Mouse (Mus musculus): ENCODE data around the gene Slc35a1. TPM values are rescaled to one million over a fixed set of nuclear protein-coding genes. Genes with fewer than 3 reads are reported as not detected.

The Slc35a1 gene
- polyA plus RNA-seq, 1 experiment = 15.0 TPM

- TF ChIP-seq REST (IDR thresholded peaks at IDR 0.05; ENCODE audit: insufficient read depth, insufficient read length) (no peak), POLR2A (IDR thresholded peaks at IDR 0.05; ENCODE audit: insufficient read length, low read depth) (no peak), CEBPB (IDR thresholded peaks at IDR 0.05; ENCODE audit: insufficient read depth, poor library complexity, severe bottlenecking) (no peak), POLR2AphosphoS2 (IDR thresholded peaks at IDR 0.05; ENCODE audit: insufficient read length, low read depth) (no peak), TCF12 (IDR thresholded peaks at IDR 0.05; ENCODE audit: insufficient read depth, poor library complexity, severe bottlenecking) (no peak), USF1 (IDR thresholded peaks at IDR 0.05; ENCODE audit: low read depth) (no peak)
- Histone ChIP-seq H3K4me3 (peak overlapping the region; percentile 96), H3K79me2 (ENCODE audit: control insufficient read depth, insufficient read depth) (peaks cover 54% of the 10 kb centered on the region), H3K4me2 (ENCODE audit: low read depth) (peak overlapping the region; percentile 81), H3K36me3 (ENCODE audit: control insufficient read depth, insufficient read depth) (peaks cover 16% of the 10 kb centered on the region), H3ac (ENCODE audit: control insufficient read depth, insufficient read length) (peak overlapping the region; percentile 59), H3K27me3 (ENCODE audit: control insufficient read depth, insufficient read depth, insufficient read length) (no peaks in the 10 kb centered on the region)
These were observed 73.6 kb downstream of the Slc35a1 start for GRCm38 (mm10) chr4:34613571-34614145.

Other genes starting within 250 kb of the Slc35a1 start
- 97.4 TPM for gene Akirin2, start 136.5 kb downstream of the Slc35a1 start, polyA plus RNA-seq (2012; fragmentation: generic; extraction: Trizol)
- gene Orc3, start 72.5 kb downstream of the Slc35a1 start, polyA plus RNA-seq (2012; fragmentation: generic; extraction: Trizol) = 20.0 TPM
- 15.4 TPM for gene Rars2, start 72.5 kb downstream of the Slc35a1 start, polyA plus RNA-seq (2012; fragmentation: generic; extraction: Trizol)
- 0.05 TPM for gene Cfap206, start 42.8 kb upstream of the Slc35a1 start, polyA plus RNA-seq (2012; fragmentation: generic; extraction: Trizol)
- not detected for gene Gm136, start 68.8 kb upstream of the Slc35a1 start, polyA plus RNA-seq (2012; fragmentation: generic; extraction: Trizol)
- 20.4 TPM for gene Smim8, start 91.0 kb upstream of the Slc35a1 start, polyA plus RNA-seq (2012; fragmentation: generic; extraction: Trizol)
- gene Zfp292, start 195.5 kb upstream of the Slc35a1 start, polyA plus RNA-seq (2012; fragmentation: generic; extraction: Trizol) = 1.8 TPM
- not detected for gene Cga, start 206.3 kb upstream of the Slc35a1 start, polyA plus RNA-seq (2012; fragmentation: generic; extraction: Trizol)